Mouse (Mus musculus) frontal cortex, adult 2 months (tissue): Measurements from ENCODE around the gene Lrrc45. TPM values are rescaled to one million over a fixed set of nuclear protein-coding genes. Genes with fewer than 3 reads are reported as not detected.
"Not testable (repeated sequence)": the region's sequence is repeated elsewhere in the genome, so short reads cannot be mapped to it uniquely, and the experiment has no call there.

Source experiments
- DNase-seq, 2 experiments: peaks; one replicate each; pipeline ENCODE4 v3.0.0; 2022; ENCODE audit warnings: low spot score in 1 of 2; ENCODE audit errors: extremely low spot score in 1 of 2
- polyA plus RNA-seq: library from polyadenylated mRNA; depleted of rRNA; stranded (reverse); fragments of >200 nt; gene quantifications from 2 replicates; pipeline ENCODE4 v1.2.3, GENCODE M21; 2012; rRNA removed

Gene Lrrc45
- polyA plus RNA-seq, 1 experiment, result 130 TPM

DNA sequence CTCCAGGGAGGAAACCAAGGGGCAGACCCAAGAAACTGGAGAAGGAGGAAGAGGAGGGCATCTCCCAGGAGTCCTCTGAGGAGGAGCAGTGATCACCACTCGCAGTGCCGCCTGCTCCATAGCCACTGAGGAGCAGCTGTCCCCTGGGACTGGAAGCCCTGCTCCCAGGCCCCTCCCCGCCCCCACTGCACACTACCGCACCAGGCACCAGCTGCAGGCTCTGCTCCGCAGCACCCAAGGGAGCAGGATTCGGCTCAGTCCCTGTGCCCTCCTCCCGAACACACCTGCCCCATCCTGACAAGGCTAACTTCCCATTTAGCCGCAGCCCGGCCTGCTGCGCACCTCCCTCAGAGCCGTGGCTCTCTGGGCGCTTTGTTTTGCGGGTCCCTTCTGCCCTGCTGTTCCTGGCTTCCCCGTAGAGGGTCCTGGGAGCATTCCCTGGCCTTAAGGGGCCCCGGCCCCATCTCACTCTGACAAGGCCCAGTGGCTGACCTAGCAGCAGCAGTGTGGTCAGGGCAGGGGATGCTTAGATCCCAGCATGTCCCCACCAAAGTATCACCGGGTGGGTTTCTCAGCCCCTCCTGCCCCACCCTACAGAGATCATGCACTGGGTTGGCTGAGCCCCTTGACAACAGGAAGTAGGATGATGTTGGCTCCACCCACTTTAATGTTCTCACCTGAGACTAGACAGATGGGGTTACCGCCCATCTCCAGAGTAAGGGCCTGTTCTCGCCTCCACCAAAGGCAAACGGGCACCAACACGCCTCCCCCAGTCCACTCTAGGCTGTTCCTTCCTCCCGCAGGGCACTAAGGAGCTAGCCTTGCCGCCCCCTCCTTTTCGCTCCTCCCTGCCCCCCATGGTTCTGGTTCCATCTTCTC, 49.6 kb downstream of the Lrrc45 start:
- not testable (repeated sequence) for DNase-seq

DNA sequence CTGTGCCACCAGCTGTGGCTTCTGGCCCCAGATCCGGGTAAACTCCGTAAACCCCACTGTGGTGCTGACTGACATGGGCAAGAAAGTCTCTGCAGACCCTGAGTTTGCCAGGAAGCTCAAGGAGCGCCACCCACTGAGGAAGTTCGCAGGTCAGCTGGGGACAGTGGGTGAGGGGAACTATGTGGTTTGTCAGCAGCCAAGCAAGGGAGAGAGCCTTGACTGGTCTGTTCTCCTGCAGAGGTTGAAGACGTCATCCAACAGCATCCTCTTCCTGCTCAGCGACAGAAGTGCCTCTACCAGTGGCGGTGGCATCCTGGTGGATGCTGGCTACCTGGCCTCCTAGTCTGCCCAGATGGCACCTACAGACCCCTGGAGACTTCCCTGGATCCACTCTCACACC, 53.3 kb downstream of the Lrrc45 start:
- DNase-seq, result not testable (repeated sequence)

DNA sequence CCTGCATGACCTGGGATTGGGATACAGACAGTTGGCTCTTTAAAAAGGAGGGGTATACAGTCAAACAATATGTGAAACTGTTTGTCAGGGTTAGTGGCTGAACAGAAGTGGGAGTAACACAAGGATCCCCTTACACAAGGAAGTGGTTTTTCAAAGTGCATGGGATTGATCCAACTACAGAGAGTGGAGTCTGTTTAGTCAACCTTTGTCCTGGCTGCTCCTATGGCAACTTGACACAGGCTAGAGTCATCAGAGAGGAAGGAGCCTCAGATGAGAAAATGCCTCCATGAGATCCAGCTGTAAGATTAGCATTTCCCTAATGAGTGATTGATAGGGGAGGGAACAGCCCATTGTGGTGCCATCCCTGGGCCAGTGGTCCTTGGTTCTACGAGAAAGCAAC, 54.5 kb downstream of the Lrrc45 start:
- DNase-seq, result no peak

Other genes starting within 250 kb of the Lrrc45 start
- 48.0 and 52.0 TPM in 2 replicates for gene Arl16, start 246.3 kb upstream of the Lrrc45 start, polyA plus RNA-seq
- 94.2 TPM in 2 replicates for gene Mrpl12, start 229.3 kb upstream of the Lrrc45 start, polyA plus RNA-seq
- gene Slc25a10, start 222.1 kb upstream of the Lrrc45 start, polyA plus RNA-seq, result 30.6 and 35.8 TPM in 2 replicates
- 0.42 and 0.54 TPM in 2 replicates for gene Gcgr, start 183.2 kb upstream of the Lrrc45 start, polyA plus RNA-seq
- gene Mcrip1, start 164.2 kb upstream of the Lrrc45 start, polyA plus RNA-seq, result 153 and 174 TPM in 2 replicates
- gene Ppp1r27, start 162.8 kb upstream of the Lrrc45 start, polyA plus RNA-seq, result not detected in 2 replicates
- 103 and 109 TPM in 2 replicates for gene P4hb, start 140.7 kb upstream of the Lrrc45 start, polyA plus RNA-seq
- 408 and 428 TPM in 2 replicates for gene Arhgdia, start 132.3 kb upstream of the Lrrc45 start, polyA plus RNA-seq
- 46.3 and 53.0 TPM in 2 replicates for gene Alyref, start 115.6 kb upstream of the Lrrc45 start, polyA plus RNA-seq
- 143 and 170 TPM in 2 replicates for gene Anapc11, start 115.5 kb upstream of the Lrrc45 start, polyA plus RNA-seq
- gene Npb, start 105.4 kb upstream of the Lrrc45 start, polyA plus RNA-seq, result 0.84 and 1.2 TPM in 2 replicates
- 252 and 254 TPM in 2 replicates for gene Pcyt2, start 96.0 kb upstream of the Lrrc45 start, polyA plus RNA-seq
- 99.4 and 101 TPM in 2 replicates for gene Sirt7, start 88.7 kb upstream of the Lrrc45 start, polyA plus RNA-seq
- gene Mafg, start 80.3 kb upstream of the Lrrc45 start, polyA plus RNA-seq, result 79.9 and 84.5 TPM in 2 replicates
- 3.2 and 3.7 TPM in 2 replicates for gene Pycr1, start 70.2 kb upstream of the Lrrc45 start, polyA plus RNA-seq
- gene Myadml2, start 65.8 kb upstream of the Lrrc45 start, polyA plus RNA-seq, result 4.7 and 5.6 TPM in 2 replicates
- 8.4 and 8.6 TPM in 2 replicates for gene Notum, start 52.8 kb upstream of the Lrrc45 start, polyA plus RNA-seq
- 45.1 and 51.8 TPM in 2 replicates for gene Aspscr1, start 41.0 kb upstream of the Lrrc45 start, polyA plus RNA-seq
- gene Cenpx, start 187 bp upstream of the Lrrc45 start, polyA plus RNA-seq, result 34.0 and 37.4 TPM in 2 replicates
- gene Rac3, start 7.5 kb downstream of the Lrrc45 start, polyA plus RNA-seq, result 65.0 and 73.7 TPM in 2 replicates
- 24.2 and 25.6 TPM in 2 replicates for gene Dcxr, start 13.4 kb downstream of the Lrrc45 start, polyA plus RNA-seq
- gene Cbr2, start 18.2 kb downstream of the Lrrc45 start, polyA plus RNA-seq, result 5.0 and 17.1 TPM in 2 replicates
- 1.3 and 2.2 TPM in 2 replicates for gene Hmga1b, start 48.9 kb downstream of the Lrrc45 start, polyA plus RNA-seq
- 88.6 and 97.4 TPM in 2 replicates for gene Rfng, start 70.3 kb downstream of the Lrrc45 start, polyA plus RNA-seq
- 222 and 229 TPM in 2 replicates for gene Gps1, start 70.3 kb downstream of the Lrrc45 start, polyA plus RNA-seq
- 45.1 and 45.7 TPM in 2 replicates for gene Dus1l, start 82.5 kb downstream of the Lrrc45 start, polyA plus RNA-seq
- 271 and 272 TPM in 2 replicates for gene Fasn, start 110.6 kb downstream of the Lrrc45 start, polyA plus RNA-seq
- gene Ccdc57, start 218.9 kb downstream of the Lrrc45 start, polyA plus RNA-seq, result 11.3 and 12.8 TPM in 2 replicates
- gene Slc16a3, start 234.6 kb downstream of the Lrrc45 start, polyA plus RNA-seq, result 3.2 and 3.9 TPM in 2 replicates